ENCODE assay signal across 10 mouse cellular contexts in the genomic region with DNA sequence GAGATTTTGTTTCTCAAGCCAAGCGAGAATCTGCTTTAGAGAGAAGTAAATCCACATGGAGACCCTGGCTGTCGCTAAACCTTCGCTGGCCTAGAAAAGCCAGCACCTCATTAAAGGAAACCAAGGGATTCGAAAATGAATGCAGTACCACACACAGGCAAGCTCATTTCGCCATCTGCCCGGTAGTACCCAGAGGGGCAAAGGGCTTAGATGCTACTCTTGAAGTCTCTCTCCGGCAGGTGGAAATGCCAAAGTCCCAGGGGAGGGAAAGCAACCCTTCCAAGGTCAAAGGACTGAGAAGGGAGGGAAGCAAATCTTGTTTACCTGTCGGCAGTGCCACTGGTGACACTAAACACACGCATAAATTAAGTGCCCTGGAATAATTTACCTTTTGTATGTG. TPM values are rescaled to one million over a fixed set of nuclear protein-coding genes. Genes with fewer than 3 reads are reported as not detected.
DNase-seq lines count a peak whose midpoint lies in the region; ATAC-seq and TF ChIP-seq lines count a peak whose summit lies in the region.
"Had no signal": no experiment of that assay in that cellular context is flagged by ENCODE, and none has a peak within 500 bp of the region (broad histone marks: within the 10 kb centered on the region; RNA-seq: fewer than 3 reads in every experiment).

No protein-coding gene starts in this region.

- H3K27ac ChIP-seq in embryonic facial prominence, embryonic 12.5 days: no peak overlapping the region
- H3K27ac ChIP-seq in intestine, postnatal 0 days (ENCODE audit: low read depth, low read length): no peak overlapping the region
- no peak overlapping the region for H3K27ac ChIP-seq in neural tube, embryonic 12.5 days

- TF ChIP-seq CTCF in intestine, postnatal 0 days (IDR thresholded peaks at IDR 0.05; ENCODE audit: low read depth): no peak

- no peaks in the 10 kb centered on the region for H3K9me3 ChIP-seq in embryonic facial prominence, embryonic 12.5 days
- H3K9me3 ChIP-seq in intestine, postnatal 0 days (ENCODE audit: control insufficient read depth): no peaks in the 10 kb centered on the region
- no peaks in the 10 kb centered on the region for H3K9me3 ChIP-seq in neural tube, embryonic 12.5 days

- H3K4me3 ChIP-seq in embryonic facial prominence, embryonic 12.5 days: peak overlapping the region; percentile 68
- no peak overlapping the region for H3K4me3 ChIP-seq in intestine, postnatal 0 days (ENCODE audit: low read depth, low read length)
- H3K4me3 ChIP-seq in neural tube, embryonic 12.5 days: peak overlapping the region; percentile 84
- H3K4me3 ChIP-seq: megakaryocyte, embryonic 14.5 days had no signal

- H3K9ac ChIP-seq in embryonic facial prominence, embryonic 12.5 days: no peak overlapping the region
- no peak overlapping the region for H3K9ac ChIP-seq in intestine, postnatal 0 days (ENCODE audit: low read depth, low read length)
- H3K9ac ChIP-seq in neural tube, embryonic 12.5 days: 0 out of 2 replicates have a peak overlapping the region, but pooled peaks have one; percentile 26

- DNase-seq in kidney, adult 18-20 months: peak; percentile 54
- DNase-seq in kidney, postnatal 4 days: no peak
- no peak for DNase-seq in thymus, postnatal 25 days
- DNase-seq in heart, postnatal 14 days: no peak
- DNase-seq in layer of hippocampus, adult 8-10 months (ENCODE audit: low spot score in 2 of 2): no peak

- WGBS in embryonic facial prominence, embryonic 12.5 days: 33% methylated on average over 9 of the region's 9 CpGs
- WGBS in intestine, postnatal 0 days: 54% methylated on average over 9 of the region's 9 CpGs
- 18% methylated on average over 9 of the region's 9 CpGs for WGBS in neural tube, embryonic 12.5 days

- H3K4me2 ChIP-seq in embryonic facial prominence, embryonic 12.5 days (replicated peaks): peak overlapping the region; percentile 59
- peak overlapping the region; percentile 95 for H3K4me2 ChIP-seq in intestine, postnatal 0 days (replicated peaks; ENCODE audit: low read depth)
- peak overlapping the region; percentile 94 for H3K4me2 ChIP-seq in neural tube, embryonic 12.5 days (replicated peaks)

- H3K27me3 ChIP-seq in embryonic facial prominence, embryonic 12.5 days: no peaks in the 10 kb centered on the region
- H3K27me3 ChIP-seq in intestine, postnatal 0 days (replicated peaks; ENCODE audit: control insufficient read depth, insufficient read depth, low read length): no peaks in the 10 kb centered on the region
- peaks cover 18% of the 10 kb centered on the region for H3K27me3 ChIP-seq in neural tube, embryonic 12.5 days (replicated peaks)
- H3K27me3 ChIP-seq: CH12.LX had no signal

- H3K36me3 ChIP-seq in embryonic facial prominence, embryonic 12.5 days: no peaks in the 10 kb centered on the region
- no peaks in the 10 kb centered on the region for H3K36me3 ChIP-seq in intestine, postnatal 0 days (ENCODE audit: control insufficient read depth, insufficient read depth)
- no peaks in the 10 kb centered on the region for H3K36me3 ChIP-seq in neural tube, embryonic 12.5 days

- H3K4me1 ChIP-seq in embryonic facial prominence, embryonic 12.5 days: peaks cover 12% of the 10 kb centered on the region
- 0 out of 2 replicates have a peak, but pooled peaks cover 5% of the 10 kb centered on the region for H3K4me1 ChIP-seq in intestine, postnatal 0 days (replicated peaks; ENCODE audit: control insufficient read depth, insufficient read depth, low read length)
- H3K4me1 ChIP-seq in neural tube, embryonic 12.5 days: peaks cover 25% of the 10 kb centered on the region

- intact Hi-C loops in heart, postnatal 14 days (cut with DNase I): loop anchor here (5.0 to 10.0 kb wide), 3 partner anchors 85 to 637 kb away; no protein-coding TSS in a partner anchor

- ATAC-seq in embryonic facial prominence, embryonic 12.5 days (ENCODE audit: insufficient number of reproducible peaks, insufficient read depth, low FRiP score, low TSS enrichment): no peak
- ATAC-seq in intestine, postnatal 0 days: no peak
- ATAC-seq in neural tube, embryonic 12.5 days (ENCODE audit: low FRiP score, low read depth): no peak

RNA-seq across cellular contexts. Expression of gene Mb21d2, which starts 2.1 kb away (rescaled TPM):
- 10.4 and 10.8 TPM in 2 replicates for polyA plus RNA-seq in embryonic facial prominence, embryonic 12.5 days (2016; fragmentation: Nextera tagmentation; extraction: Ambion mirVana)
- polyA plus RNA-seq in intestine, postnatal 0 days (2015; fragmentation: Nextera tagmentation; extraction: Ambion mirVana): 6.6 and 6.8 TPM in 2 replicates
- polyA plus RNA-seq in neural tube, embryonic 12.5 days (2016; fragmentation: Nextera tagmentation; extraction: Ambion mirVana): 13.5 and 13.6 TPM in 2 replicates
- 1 to 10 TPM; 6.1 to 7.6 TPM for total RNA-seq in heart, postnatal 14 days (2021)
- 10 to 100 TPM; 18.7 to 21.4 (median 20.9) TPM for total RNA-seq in layer of hippocampus, adult 8-10 months (2022)
- total RNA-seq: CH12.LX had no signal
